Mouse (Mus musculus): Measurements from ENCODE around the gene Ros1.

- TF ChIP-seq CTCF (conservative IDR thresholded peaks at IDR 0.05; ENCODE audit: low read length), result no peak
- no peak for TF ChIP-seq POU5F1 (IDR thresholded peaks at IDR 0.05; ENCODE audit: borderline replicate concordance, low read length)
These were observed 20.3 kb upstream of the Ros1 start for GRCm38 (mm10) chr10:52215267-52215818.

Data from E14TG2a.4 (cell line).